Mouse (Mus musculus) cerebellum, adult 11 months (tissue): ENCODE results near the gene Itga9.

Source experiments
- DNase-seq: peaks from one replicate; pipeline ENCODE4 v3.0.0; 2022

The Itga9 gene

GRCm38 (mm10) chr9:118928007-118928406 is 321.5 kb downstream of the Itga9 start:
- no peak for DNase-seq

GRCm38 (mm10) chr9:118928656-118929055 is 322.2 kb downstream of the Itga9 start:
- DNase-seq = no peak

GRCm38 (mm10) chr9:118930611-118931010 is 324.1 kb downstream of the Itga9 start:
- DNase-seq = no peak

GRCm38 (mm10) chr9:118933800-118934199 is 327.3 kb downstream of the Itga9 start:
- DNase-seq = no peak

GRCm38 (mm10) chr9:118934319-118934718 is 327.8 kb downstream of the Itga9 start:
- no peak for DNase-seq

- no peak for DNase-seq
Observed at GRCm38 (mm10) chr9:118935098-118935497, 328.6 kb downstream of the Itga9 start.

GRCm38 (mm10) chr9:118936071-118936470 is 329.6 kb downstream of the Itga9 start:
- no peak for DNase-seq

GRCm38 (mm10) chr9:118937515-118937914 is 331.0 kb downstream of the Itga9 start:
- DNase-seq = no peak

- no peak for DNase-seq
Observed at GRCm38 (mm10) chr9:118939410-118939809, 332.9 kb downstream of the Itga9 start.

- no peak for DNase-seq
Observed at GRCm38 (mm10) chr9:118939831-118940230, 333.3 kb downstream of the Itga9 start.

GRCm38 (mm10) chr9:118940591-118941207 is 334.2 kb downstream of the Itga9 start:
- DNase-seq = no peak

GRCm38 (mm10) chr9:118942030-118942429 is 335.5 kb downstream of the Itga9 start:
- no peak for DNase-seq

- DNase-seq = no peak
Observed at GRCm38 (mm10) chr9:118943941-118944340, 337.5 kb downstream of the Itga9 start.

GRCm38 (mm10) chr9:118944388-118944787 is 337.9 kb downstream of the Itga9 start:
- DNase-seq = no peak

- no peak for DNase-seq
Observed at GRCm38 (mm10) chr9:118948486-118948885, 342.0 kb downstream of the Itga9 start.

- DNase-seq = no peak
Observed at GRCm38 (mm10) chr9:118949124-118949523, 342.6 kb downstream of the Itga9 start.

- DNase-seq = no peak
Observed at GRCm38 (mm10) chr9:118949654-118950053, 343.2 kb downstream of the Itga9 start.

GRCm38 (mm10) chr9:118950061-118950460 is 343.6 kb downstream of the Itga9 start:
- no peak for DNase-seq
